Mouse (Mus musculus) CD4-positive, CD25-positive, alpha-beta regulatory T cell, adult 2 months (primary cell): ENCODE measurements around the gene Tex12.

ENCODE experiments used
- DNase-seq: peaks from one replicate; pipeline ENCODE4 v3.0.0-alpha.2; 2012; ENCODE audit warnings: low read depth, low spot score

The Tex12 gene

DNA sequence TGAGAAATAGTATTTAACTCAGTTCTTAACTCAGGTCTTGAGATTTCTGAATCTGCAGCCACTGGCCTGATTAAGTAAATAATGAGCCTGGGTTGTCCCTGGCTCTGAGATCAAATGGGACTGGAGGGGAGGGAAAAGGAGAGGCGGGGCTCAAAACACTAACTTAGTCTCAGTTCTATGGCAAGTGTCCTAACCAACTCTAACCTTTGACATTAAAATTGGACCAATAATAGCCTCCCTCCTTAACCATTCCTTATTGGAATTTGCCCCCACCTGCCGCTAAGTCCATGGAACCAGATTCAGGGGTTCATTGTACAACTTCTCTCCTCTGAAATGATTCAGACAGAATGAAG is 6.1 kb downstream of the Tex12 start, which contains the start of gene Bco2:
Gene Bco2 (minus strand): TSS at position 88 of the 353 bp plus-strand sequence.
- DNase-seq: no peak

DNA sequence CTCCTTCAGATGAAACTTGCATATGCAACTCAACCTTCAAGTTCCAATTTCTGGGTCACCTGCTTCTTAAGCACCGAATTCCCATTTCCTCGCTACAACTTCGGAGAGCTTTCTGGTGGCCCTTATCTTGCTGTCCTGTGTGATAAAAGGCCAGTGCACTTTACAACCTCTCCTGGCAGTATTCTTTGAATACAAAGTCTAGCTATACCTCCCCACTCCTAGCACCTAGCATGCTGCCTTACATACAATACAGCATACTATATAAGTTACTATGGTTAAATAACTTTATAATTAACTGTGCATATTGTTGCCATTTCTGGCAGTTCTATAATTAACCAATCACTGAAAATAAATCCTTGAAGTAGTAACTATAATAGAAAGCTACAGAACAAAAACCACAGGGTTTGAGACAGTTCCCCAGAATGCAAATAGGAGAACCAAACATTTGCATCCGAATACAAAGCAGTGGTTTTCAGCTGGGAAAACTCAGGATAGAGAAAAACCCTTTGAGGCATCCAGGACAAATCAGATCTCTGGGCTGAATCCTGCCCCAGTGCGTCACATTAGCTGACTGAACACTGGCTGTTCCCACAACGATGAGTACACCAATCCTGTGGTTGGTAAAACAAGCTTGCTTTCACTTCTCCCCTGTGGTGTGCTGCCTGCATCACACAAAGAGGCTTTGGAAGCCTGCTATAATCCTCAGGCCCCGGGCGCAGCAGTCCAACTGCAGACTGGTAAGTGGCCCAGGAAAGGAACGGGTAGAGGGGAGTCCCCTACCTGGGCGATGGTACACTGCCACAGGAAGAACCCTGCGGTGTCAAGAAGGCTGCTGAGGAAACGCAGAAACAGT is 6.7 kb downstream of the Tex12 start, which contains the start of gene Il18:
Gene Il18 (plus strand): TSS at position 587 of the 853 bp plus-strand sequence.
- peak; percentile 62 for DNase-seq

DNA sequence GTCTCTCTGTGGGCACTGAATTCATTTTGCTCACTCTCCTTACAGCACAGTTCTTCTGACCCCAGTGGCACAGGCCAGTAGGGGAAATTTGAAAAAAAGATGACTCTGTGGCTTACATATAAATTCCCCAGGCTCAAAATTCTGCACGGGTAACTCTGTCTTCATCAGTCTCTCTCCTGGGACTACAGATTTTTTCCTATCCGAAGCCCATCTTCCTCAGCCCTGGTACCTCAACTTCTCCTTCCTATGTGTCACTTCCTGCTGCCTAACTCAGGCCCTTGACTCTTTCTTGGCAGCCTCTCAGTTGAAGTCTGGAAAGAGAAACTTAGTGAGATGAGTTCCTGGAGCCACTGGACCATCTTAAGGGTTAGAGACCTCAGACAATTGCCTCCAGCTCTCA is 7.6 kb downstream of the Tex12 start:
- no peak for DNase-seq

DNA sequence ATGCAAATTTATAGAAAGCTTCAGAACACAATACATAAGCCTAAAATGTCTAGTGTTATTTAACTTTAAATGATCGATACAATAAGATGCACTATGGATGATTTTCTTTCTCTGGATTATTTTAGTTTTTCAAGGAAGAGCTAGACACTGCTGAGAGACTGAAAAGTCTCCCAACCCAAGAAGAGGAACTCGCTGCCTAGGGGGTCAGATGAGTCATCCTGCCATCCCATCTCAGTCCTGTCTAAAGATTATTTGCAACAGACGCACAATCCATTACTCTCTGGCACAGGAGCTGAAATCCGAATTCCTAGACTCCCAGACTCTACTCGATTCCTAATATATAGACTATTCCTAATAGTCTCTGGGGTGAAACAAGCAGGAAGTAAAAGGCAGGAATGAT is 8.9 kb downstream of the Tex12 start:
- DNase-seq: no peak

DNA sequence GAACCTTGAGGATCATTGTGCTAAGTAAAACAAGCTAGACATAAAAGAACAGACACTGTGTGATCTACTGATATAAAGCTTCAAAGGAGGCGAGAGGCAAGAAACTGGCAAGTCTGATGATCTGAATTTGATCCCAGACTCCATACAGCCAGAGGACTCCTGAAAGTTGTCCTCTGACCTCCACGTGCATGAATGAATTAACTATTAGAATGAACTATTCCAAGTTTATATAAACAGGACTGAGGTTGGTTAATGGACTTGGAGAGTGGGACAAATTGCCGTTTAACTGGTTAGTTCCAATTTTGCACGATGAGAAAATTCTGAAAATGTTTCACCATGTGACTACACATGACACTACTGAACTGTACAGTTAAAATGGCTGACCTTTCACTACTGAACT is 12.2 kb downstream of the Tex12 start:
- DNase-seq: no peak

DNA sequence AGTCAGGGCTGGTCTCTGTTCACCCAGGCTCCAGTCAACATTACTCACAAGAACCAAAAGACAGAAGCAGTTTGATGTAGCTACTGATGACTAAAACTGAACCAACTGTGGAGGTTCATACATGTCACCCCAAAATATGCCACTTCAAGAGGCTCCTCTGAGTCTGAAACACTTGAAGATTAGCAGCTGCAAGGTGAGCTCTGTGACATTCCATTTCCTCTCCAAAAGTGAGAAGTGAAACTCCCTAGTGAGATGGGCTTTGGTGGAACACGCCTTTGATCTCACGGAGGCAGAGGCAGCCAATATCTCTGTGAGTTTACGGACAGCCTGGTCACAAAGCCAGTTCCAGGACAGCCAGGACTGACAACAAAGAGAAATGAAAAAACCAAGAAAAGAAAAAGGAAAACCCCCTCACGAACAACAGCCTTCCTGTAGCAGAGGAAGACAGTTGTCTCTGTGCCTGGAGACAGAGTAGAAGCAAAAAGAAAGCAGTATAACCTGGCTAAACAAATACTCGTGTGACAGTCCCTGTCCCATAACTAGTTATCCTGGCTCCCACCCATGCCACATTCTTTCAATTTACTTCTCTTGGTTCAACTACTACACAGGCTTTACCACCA is 13.2 kb downstream of the Tex12 start:
- peak; percentile 48 for DNase-seq

DNA sequence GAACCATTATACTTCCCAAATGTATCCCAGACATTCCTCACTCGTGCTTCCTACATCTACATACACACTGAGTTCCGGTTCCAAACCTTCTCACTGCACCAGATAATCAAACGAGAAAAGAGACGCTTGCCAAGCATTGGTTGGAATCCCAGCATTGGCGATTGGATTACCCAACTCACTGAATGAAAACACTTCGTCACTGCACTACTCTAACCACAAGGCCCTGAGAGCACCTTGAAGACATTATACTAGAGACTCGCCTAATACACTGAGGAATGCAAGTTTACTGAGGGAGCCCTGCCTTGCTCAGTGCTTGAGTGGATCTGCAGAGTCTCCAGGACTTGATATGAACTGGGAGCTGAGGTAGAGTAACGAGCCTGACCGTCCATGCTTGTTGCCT is 18.7 kb downstream of the Tex12 start:
- DNase-seq: no peak

DNA sequence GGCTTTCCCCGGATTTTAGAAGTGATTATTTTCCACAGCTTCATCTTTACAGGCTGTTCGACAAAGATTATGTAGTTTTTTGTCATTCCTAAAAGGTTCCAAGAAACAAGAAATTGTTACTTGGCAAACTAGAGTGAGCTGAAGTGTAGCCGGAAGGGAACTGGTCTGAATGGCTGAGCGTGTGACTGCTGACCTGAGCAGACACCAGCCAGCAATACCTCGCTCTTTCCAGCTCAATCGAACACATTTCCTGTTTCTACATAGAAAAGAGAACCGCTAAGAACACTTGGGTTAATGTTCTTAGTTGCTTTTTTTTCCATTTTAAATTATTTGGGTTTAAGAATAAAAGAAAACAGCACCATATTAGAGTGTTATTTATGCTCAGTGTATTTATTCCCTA is 21.0 kb downstream of the Tex12 start:
- no peak for DNase-seq

DNA sequence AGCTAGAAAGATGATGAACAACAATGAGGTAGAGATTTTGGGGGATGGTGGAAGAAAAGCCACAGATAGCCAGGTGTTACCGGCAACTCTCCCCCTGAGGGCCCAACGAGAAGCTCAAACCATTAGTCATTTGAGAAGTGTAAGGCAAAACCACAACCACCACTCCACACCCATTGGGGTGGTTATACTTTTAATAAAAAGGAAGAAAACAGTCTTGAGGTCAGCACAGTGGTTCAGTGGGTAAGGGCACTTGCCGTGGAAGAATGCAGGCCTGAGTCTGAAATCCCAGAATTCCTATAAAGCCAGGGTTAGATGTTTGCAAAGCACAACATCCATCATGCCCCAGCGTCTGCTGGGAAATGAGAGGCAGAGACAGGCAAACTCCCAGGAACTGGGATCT is 23.8 kb downstream of the Tex12 start:
- peak; percentile 33 for DNase-seq

DNA sequence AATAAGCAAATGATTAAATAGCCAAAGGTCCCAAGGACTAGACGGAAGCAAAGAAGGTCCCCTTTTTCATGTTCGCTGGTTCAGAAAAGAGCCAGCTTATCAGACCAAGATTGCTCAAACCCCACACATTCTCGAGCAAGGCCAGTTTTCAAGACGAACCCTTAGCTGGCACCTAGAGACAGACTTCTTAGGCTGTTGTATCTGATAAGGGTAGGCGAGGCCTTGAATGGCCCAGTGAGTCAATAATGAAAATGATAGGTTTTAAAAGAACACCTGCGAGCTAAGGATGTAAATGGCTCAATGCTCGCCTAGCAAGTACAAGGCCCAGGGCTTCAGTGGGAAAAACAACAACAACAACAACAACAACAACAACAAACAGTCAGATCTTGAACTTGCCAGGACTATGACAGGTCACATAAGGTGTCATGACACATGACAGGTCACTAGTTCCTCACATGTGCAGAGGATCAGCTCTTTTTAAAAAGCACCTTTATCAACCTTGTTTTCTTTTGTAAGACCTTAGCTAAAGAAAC is 24.5 kb downstream of the Tex12 start:
- DNase-seq: no peak

DNA sequence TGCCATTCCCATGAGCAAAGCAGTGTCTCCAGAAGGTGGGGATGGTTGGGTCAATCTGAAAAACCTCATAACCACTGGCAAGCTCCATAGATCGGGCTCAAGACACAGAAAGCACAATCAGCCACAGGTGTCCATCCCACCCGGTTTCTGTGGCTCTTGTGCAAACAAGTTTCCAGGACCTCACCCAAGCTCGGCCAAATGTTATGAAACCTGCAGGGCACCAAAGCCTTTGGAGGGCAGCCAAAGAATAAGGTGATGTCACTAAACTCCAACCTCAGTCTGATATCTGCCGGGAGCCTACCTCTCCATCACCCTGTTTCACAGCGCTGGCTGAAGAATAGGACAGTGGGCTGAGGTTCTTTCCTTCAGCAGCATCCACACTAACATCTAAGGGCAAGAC is 25.2 kb downstream of the Tex12 start:
- DNase-seq: no peak

DNA sequence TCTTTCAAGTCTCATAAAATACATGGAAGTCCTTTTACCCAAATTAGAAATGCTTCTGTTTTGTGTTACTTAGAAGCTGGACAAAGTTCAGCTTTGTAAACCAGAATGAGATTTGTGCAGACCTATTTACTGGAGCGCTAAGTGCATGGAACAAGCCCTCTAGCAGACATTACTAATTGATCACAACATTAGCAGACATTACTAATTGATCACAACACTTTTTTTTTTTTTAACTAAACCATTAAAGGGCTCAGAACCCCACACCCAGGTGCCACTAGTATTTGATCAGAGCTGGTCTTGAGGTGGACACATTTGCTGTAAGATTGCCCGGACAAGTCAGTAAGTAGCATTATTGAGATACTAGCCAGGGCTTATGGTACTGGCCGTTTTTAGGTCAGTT is 27.3 kb downstream of the Tex12 start:
- peak; percentile 41 for DNase-seq

DNA sequence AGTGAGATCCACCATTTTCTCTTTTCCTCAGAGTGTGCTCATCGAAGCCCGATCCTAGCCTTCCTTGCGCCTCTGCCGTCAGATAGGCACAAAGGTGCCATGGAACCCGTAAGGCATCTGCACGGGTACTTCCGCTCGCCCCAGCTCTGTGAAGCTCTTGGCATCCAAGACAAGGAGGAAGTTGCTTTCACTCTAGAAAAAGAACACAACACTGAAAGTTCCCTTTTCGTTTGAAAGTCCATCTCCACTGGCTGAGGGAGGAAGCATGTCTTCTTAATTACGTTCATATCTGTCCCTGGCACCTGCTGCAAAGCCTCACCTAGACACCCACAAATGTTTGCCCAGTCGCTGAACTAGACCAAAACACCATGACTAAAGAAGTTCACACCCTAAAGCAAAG is 27.8 kb downstream of the Tex12 start:
- DNase-seq: peak; percentile 68

DNA sequence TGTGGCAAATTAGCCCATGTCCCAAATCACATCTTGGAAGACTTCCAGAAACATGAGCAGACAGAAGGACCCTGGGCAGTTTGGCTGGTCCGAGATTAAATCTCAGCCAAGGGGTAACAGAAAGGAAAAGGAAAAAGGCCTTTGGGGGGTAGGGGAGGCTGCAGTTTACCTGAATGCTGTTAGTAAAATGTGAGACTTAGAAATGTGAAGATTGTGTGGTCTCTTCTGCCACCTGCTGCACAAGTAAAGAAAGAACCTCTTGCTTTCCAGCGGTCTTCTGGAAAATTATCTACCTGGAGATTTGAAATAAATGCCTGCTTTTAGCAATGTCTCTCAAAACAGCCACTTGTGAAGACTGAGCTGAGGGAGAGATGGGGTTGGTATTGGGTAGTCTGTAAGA is 30.2 kb downstream of the Tex12 start:
- peak; percentile 72 for DNase-seq

DNA sequence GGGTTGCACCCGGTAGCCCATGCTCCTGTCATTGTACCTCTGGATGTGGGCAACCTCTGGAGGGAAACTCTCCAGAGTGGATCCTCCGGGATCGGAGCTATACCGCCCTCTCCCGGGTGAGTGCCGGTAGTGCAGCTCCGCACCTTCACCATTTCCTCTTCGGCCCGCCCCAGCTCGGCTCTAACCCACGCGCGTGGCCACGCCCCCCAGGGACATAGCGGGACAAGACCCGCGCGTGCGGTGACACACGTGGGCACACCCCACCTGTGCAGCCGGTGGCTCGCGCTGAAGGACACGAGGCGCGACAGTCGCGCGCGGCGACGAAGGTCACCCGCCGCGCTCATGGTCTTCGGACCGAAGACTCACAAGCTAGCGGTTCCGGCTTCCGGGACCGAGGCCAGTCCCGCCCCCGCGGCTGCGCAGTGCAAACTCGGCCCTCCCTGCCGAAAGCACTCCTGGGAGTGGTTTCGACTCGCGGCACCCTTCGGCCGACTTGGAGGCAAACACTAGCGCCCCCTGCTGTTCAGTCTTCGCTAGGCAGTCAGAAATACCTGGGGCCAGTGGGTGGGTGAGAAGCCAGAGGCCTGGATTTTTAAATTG is 32.7 kb downstream of the Tex12 start, which contains the start of gene Pts:
Gene Pts (minus strand): TSS at position 432 of the 600 bp plus-strand sequence.
- DNase-seq: peak; percentile 99

DNA sequence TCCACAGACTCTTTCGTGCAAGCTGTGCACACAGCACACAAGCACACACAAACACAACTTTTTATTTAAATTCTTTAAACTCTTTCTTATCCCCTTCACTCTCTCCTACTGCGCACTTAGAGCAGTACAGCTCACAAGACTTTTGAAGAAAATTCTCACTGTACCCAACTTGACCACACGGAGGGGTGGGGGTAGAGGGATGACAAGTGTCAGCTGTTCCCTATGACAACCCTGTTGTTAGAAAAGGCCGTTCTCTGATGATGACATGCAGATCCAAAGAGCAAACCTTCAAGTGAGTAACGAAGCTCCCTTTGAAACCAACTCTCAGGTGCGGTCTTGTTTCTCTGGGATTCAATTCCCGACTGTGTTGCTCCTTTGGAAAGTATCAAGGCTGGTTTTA is 33.3 kb downstream of the Tex12 start:
- peak; percentile 64 for DNase-seq

DNA sequence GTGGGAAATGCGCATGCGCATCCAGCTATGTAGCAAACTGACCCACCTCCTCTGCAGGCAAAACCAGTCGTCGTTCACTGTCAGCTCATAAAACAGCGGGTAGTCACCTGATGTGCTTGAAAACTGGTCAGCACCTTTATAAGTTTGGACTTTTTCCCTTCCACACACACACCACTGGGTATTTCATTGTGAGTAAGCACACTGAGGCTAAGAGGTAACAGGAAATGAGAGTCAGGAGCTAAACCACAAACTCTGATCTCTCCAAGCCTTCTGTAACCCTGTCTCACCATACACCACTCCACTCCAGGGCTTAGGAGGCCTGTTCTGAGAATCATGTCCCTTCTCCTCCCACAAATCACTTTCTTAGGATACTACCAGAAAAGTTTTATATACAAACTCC is 35.5 kb downstream of the Tex12 start:
- no peak for DNase-seq

DNA sequence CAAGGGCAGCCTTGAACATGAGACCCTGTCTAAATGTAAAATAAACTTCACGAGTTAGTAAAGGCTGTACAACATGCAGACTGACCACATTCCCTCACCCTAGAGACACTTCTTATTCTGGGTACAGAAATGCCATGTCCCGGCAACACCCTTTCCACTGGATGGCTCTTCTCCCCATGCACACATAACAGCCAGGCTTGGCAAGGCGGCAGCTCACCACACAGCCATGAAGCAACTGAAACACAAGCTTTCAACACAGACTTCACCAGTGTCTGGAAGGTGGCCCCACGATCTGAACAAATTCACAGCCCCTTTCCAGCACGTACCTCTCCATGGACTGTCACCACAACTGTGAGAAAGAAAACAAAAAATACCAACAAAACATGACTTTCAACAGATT is 36.2 kb downstream of the Tex12 start:
- DNase-seq: no peak

DNA sequence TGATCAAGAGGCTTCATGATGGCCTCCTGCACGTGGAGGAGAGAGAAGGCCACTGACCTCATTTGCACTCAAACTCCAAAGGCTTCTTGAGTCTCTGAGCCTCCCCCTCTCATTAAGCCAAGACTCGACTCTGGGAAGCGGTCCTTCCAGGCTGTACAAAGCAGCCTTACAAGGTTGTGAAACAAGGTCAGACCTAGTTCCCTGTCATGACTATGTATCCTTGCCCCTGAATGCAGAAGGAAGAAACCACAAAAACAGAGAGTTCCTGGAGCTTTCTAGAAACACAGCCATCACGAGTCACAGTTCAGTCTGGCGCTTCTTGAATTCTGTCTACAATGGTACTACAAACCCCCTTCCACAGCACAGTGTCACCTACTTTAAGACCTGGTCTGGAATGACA is 38.6 kb downstream of the Tex12 start:
- no peak for DNase-seq

DNA sequence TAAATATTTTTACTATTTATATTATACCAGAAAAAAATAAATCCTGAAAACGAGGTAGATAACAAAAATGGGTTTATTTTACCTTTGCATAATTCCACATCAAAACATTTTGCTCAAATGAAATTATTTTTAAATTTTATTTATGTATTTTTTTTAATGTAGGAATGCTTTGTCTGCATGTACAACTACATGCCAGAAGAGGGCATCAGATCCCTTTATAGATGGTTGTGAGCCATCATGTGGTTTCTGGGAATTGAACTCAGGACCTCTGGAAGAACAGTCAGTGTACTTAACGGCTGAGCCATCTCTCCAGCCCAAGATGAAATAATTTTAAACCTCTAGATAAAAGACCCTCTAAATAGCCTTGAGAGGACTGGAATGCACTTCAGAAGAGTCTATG is 39.6 kb downstream of the Tex12 start:
- DNase-seq: no peak

DNA sequence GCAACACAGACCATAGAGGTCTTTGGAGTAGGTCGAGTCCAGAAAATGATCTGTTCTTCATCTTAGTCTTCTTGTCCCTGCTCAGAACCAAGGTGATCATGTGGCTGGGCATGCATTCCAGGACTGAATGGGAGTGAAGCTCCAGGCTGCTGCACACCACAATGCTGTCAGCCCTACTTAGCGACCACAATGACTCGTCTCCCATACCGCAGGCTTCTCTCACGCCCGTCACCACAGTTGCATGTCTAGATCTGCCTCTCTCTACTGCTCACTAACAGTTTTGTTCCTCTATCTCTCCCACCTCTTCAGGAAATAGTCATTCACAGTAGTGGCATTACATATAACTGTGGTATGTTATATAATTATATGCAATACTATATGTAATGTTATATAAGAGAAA is 40.4 kb downstream of the Tex12 start:
- no peak for DNase-seq

DNA sequence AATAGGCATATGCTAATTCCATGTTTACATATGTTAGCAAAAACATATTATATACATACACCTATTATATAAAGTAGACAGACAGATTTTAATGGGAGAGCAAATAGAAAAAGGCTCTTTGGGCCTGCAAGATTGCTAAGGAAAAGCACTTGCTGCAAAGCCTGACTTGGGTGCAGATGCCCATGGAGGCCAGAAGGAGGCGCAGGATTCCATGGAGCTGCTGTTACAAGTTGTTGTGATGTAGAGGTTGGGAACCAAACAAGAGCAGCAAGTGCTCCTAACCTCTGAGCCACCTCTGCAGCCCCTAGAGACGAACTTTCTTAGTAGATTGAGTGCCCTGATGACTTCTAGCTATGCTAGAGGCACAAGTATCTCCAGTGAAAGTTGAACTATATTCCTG is 42.3 kb downstream of the Tex12 start:
- DNase-seq: peak; percentile 54

DNA sequence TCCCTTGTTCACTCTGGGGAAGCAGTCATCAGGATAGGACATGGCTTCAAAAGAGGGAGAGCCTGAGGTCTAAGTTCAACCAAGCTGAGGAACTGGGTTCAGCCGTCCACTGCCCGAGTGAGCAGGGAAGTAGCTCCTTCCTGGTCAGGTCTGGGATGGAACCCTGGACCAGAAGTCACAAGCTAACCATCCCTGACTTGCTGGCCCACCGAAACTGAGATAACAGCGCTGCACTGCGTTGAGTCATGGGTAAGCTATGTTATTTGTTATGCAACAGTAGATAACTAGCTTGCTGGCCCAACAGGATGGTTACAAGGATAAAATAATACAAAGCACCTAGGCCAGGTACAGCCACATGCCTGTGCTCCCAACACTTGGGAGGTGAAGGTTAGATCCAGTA is 45.7 kb downstream of the Tex12 start:
- DNase-seq: no peak
